Mouse (Mus musculus) mature B cell (primary cell): Measurements from ENCODE around the gene Susd4.

Experiments used
- in situ Hi-C: fragments of 300-500 bp; cut with MboI; formaldehyde crosslinking; loops from 2 replicates; pipeline ENCODE4 v1.14.3; 2019

Susd4 gene

DNA sequence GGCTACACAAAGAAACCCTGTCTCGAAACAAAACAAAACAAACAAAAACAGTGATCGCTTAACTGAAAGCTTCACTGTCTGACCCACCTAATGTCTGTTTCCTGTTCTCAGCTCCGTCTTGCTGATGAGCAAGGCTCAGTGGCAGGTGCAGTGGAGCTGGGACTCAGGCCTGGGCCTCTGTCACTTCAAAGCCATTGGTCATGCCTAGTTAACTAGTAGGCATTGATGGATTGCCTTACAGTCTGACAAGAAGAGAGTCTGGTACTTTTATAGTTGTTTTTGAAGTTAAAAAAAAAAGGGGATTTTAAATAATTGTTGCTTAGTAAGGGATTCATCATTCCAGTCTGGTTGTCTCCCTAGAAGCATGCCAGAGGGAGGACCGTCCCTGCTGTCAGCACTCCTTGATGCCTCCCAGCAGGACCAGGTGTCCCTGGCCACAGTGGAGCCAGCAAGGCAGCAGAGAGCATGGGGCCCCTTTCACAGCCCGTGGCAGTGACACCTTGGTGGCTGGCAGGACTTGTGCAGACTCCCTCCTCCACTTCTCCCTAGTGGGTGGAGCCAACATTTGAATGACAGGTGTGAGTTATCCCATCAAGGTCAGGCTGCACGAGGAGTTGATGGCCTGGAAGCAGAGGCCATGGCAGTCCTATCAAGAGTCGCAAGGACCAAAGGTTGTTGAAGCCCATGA, 98.2 kb downstream of the Susd4 start:
- in situ Hi-C loops = no loop called here

DNA sequence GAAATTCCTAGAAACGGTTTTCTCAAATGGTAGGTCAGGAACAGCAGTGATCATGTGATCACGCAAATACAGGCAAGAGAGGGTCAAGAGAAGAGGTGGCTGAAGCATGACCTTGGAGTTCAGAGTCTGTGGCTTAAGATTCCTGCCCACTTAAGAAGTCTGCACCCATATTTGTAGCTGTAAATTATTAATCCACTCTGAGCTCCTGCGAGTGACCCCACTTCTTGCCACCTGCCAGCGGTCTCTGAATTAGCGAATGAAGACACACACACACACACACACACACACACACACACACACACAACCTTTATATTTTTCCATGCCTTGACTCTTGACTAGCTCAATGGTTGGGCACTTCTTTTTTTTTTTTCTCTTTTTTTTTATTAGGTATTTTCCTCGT, 99.7 kb downstream of the Susd4 start:
- in situ Hi-C loops = no loop called here

DNA sequence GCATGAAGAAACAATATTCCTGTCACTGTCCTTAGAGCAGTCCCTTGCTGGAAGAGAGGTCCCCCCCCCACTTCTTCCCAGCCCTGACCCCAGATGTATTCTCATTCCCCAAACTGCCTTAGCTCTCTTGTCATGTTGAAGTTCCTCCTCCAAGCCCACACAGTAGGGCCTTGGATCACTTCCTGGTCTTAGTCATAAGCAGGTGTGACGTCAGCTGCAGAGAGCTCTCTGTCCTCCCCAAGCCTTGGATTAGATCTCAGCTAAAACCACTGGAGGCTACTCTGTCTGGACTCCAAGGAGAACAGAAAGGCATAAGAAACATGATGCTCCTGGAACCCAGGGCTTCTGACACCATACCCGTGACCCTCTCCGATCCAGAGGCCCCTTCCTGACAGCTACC, 104.2 kb downstream of the Susd4 start:
- in situ Hi-C loops = no loop called here

DNA sequence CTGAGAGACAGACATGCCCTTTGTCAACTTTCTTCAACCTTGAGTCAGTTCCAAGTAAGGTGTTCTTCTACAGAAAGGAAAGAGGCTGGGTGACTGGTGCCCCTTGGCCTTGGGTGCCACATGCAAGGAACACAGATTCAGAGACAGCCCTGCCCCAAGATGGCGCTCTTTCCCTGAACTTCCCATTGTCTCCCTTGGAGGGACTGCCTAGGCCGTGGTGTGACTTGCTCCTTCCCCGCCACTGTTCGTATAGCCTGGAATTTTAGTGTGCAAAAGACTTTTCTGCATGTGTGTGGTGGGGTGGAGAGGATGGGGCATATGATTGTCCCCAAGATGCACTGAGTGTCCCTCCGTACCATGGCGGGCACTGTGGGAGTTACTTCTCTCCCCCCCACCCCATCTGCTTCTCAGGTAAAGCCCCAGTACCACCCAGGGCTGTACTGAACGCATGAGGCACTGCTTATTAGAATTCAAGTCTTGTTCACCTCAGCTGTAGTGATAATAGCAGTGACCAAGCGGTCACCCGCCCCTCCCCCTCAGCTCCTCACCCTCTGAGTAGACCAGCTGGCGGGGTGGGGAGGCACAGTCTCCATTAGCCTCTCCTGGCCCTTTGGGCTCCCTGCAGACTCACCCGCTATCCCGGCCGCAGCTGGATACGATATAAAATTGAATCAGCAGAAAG, 104.9 kb downstream of the Susd4 start:
- in situ Hi-C loops = no loop called here

DNA sequence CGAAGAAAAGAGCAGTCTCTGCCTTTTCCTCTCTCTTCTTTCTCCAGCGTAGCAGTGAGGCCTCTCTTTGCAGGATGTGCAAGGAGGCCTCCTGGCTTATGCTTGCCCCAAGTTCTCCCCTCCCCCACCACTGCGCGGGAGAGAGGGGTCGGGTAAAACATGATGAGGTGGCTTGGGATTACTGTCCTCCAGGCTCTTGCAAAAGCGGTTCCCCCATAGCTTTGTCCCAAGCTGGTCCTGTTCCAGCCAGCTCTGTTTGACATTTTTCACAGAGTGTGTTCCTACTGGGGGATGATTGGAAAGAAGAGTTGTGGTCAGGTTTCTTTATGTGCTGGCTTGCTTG, 105.4 kb downstream of the Susd4 start:
- in situ Hi-C loops = no loop called here

GRCm38 (mm10) chr1:182878156-182878555, 114.5 kb downstream of the Susd4 start:
- in situ Hi-C loops = no loop called here

GRCm38 (mm10) chr1:182878719-182879118, 115.1 kb downstream of the Susd4 start:
- in situ Hi-C loops = no loop called here

DNA sequence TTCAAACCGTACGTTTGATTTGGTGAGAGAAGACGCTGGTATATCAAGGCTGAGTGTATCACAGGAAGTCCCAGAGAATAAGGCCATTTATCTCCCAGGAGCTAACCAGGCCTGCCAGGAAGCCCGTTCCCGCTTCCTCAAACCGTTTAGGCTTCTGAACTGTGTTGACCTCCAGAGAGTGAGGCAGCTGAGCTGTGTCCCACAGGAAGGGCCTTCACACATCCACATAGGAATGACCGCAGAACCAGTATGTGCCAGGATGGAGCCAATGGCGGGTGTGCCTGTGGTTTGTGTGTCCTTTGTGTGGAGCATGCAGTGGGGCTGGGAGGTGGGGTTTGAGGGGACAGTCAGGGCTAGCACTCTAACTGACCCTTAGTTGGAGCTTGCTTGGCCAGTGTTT, 117.6 kb downstream of the Susd4 start:
- in situ Hi-C loops = no loop called here

- in situ Hi-C loops = no loop called here
Measured at GRCm38 (mm10) chr1:182882611-182883010, 119.0 kb downstream of the Susd4 start.

GRCm38 (mm10) chr1:182895698-182896097, 132.0 kb downstream of the Susd4 start:
- in situ Hi-C loops = no loop called here

DNA sequence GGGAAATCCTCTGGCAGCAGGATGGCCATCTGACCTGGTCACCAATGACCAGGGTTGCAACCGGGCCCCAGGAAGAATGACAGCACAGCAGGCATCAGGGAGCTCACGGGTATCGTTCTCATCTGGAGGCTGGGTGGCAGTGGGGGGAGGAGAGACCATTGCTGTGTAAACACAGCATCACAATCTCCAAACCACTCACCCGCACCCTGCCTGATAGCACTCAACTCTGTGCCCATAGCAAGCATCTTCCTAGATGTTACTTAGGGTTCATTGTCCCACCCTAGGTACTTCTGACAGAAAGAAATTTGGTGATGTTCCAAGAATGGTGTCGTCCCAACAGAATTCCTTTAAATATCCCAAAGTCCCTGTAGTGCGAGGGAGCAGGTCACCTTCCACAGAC, 133.4 kb downstream of the Susd4 start:
- in situ Hi-C loops = no loop called here

DNA sequence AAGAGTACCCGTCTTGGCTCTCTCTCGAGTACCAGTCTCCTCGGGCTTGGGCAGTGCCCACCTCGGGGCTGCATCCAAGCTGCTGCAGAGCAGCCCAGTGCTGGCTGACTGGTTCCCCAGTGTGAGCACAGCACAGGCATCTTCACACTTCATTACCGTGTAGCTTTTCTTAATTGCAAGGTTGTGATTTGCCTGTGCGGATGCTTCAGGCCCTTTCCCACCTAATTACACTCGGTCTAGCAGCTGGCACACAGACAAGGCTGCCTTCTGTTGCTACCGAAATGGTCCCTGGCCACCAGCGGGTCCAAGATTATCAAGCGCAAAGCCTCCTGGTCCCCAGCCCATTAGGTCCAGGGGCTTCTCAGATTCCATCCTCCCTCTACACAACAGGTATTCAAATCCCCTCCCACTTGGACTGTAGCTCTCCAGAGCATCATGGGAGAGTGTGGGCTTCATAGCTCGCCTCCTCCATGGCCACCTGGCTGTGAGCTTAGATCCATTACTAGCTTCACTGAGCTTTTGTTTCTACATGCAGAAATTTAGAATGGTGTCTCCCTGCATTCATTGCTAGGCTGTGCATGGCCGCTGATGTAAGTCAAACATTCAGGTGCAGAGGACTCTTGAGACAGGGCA, 134.0 kb downstream of the Susd4 start:
- in situ Hi-C loops = no loop called here

DNA sequence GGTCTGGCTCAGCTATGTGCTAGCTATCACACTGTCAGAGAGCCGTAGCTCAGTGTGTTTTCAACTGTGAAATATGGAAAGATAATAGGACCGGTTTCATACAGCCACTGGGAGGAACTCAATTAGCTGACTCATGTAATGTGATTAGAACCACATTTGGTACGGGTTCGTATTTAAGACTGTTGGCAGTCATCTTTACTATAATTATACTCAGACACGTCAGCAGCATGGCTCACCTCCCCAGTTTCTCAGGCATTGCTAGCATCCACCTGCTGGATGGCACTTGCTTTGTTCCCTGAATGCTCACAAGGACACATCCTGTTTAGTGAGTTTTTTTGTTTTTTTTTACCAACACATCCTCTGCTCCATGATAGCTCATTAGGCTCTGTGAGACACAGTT, 138.4 kb downstream of the Susd4 start:
- in situ Hi-C loops = no loop called here

DNA sequence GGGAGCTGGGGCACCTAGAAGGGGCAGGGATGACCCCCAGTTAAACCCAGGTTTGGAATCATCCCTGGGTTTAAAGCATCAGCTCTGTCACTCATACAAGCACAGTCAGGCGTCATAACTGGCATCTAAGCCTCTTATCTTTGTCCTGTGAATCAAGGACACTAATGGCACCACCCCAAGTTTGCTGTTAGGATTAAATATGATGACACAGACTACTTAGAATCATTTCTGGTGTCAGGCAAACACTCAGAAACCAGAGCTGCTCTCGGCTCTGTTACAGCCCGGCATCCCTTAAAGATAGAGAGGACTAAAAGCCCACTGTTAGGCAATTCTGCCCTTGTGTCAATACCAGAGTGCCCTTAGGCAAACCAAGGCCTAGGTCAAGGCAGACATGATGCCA, 139.2 kb downstream of the Susd4 start:
- in situ Hi-C loops = no loop called here

- in situ Hi-C loops = no loop called here
Measured at GRCm38 (mm10) chr1:182905669-182906068, 142.0 kb downstream of the Susd4 start.

GRCm38 (mm10) chr1:182908050-182909036, 144.7 kb downstream of the Susd4 start:
- in situ Hi-C loops = no loop called here

- in situ Hi-C loops = no loop called here
Measured at GRCm38 (mm10) chr1:182909066-182909465, 145.4 kb downstream of the Susd4 start.

DNA sequence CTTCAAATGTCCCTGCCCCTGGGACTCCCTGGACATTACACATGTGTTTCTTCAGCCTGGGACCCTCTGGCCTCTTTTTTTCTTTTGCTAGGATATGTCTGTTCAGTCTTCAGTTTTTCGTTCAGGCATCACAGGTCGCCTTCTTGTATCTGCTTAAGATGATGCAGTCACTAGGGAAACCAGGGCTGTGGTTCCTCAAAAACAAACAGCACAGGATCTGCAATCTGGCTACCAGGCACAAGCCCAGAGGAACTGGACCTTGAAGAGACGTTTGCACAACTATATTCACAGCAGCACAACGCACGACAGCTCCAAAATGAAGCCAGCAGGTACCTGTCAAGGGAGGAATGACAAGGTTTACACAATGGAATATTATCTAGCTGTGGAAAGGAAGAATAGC, 145.9 kb downstream of the Susd4 start:
- in situ Hi-C loops = no loop called here

DNA sequence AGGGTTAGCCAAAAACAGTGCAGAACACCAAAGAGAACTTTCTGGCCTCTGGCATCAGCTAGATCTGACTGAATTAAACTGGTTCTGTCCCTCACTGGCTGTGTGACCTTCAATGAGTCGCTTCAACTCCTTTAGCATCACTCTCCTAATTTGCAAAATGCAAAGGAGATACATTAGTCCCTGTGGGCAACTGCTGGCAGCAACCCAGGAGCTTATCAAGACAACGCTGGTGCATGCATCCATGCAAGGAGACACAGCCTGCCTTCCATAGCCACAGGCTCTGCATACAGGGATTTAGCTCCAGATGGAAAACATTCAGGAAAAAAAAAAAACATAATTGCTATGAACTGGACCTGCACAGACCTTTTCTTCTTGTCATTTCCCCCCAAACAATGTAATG, 148.9 kb downstream of the Susd4 start:
- in situ Hi-C loops = no loop called here

- in situ Hi-C loops = no loop called here
Measured at GRCm38 (mm10) chr1:182914121-182914908, 150.7 kb downstream of the Susd4 start.

DNA sequence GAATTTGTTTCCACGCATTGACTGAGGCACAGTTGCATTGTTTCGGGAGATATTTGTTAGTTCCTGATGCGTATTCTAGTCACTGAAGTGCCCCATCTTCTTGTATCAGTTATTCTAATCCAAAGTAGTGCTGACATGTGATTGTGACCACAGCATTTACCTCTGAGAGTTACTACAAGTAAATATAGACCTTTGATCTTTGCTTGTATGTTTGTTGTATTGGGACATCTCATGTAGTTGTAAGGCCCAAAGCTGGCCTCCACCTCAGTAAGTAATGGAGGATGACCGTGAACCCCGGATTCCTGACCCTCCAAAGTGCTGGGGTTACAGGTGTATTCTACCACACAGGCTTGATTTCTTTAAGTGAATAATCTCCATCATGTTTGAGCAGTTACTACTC, 152.5 kb downstream of the Susd4 start:
- in situ Hi-C loops = no loop called here
